Mouse (Mus musculus) stomach, embryonic 14.5 days (tissue): ENCODE results near the gene Plekhm1. TPM values are rescaled to one million over a fixed set of nuclear protein-coding genes. Genes with fewer than 3 reads are reported as not detected.

ENCODE experiments used
- ATAC-seq: fragments of 200-750 bp; cut with Nextera tagmentation; 2 replicates; pipeline ENCODE4 v1.8.0; 2017; ENCODE audit warnings: low read depth, moderate TSS enrichment; ENCODE audit not compliant: insufficient number of reproducible peaks, insufficient read depth, low FRiP score
- H3K27ac ChIP-seq: fragments of 300-500 bp; sonication (generic); 2 replicates; pipeline ENCODE4 v1.5.1; 2014; ENCODE audit warnings: mild to moderate bottlenecking, low read length, moderate library complexity, mixed read lengths
- H3K27me3 ChIP-seq: fragments of 300-500 bp; sonication (generic); 2 replicates; pipeline ENCODE4 v1.6.1; 2014; ENCODE audit warnings: low read length, control low read depth, mixed read lengths; ENCODE audit not compliant: control insufficient read depth, insufficient read depth
- H3K36me3 ChIP-seq: fragments of 300-500 bp; sonication (generic); 2 replicates; pipeline ENCODE4 v1.6.1; 2014; ENCODE audit warnings: mild to moderate bottlenecking, control low read depth, low read length, moderate library complexity, mixed read lengths; ENCODE audit not compliant: control insufficient read depth, insufficient read depth
- H3K4me1 ChIP-seq: fragments of 300-500 bp; sonication (generic); 2 replicates; pipeline ENCODE4 v1.6.1; 2014; ENCODE audit warnings: low read length, control low read depth, mixed read lengths; ENCODE audit not compliant: control insufficient read depth, insufficient read depth
- H3K4me2 ChIP-seq: fragments of 300-500 bp; sonication (generic); replicated peaks from 2 replicates; pipeline ENCODE4 v1.6.1; 2014; ENCODE audit warnings: low read depth, low read length, control low read depth
- H3K4me3 ChIP-seq: fragments of 300-500 bp; sonication (generic); 2 replicates; pipeline ENCODE4 v1.5.1; 2014; ENCODE audit warnings: low read depth, low read length, control low read depth
- H3K9ac ChIP-seq: fragments of 300-500 bp; sonication (generic); replicated peaks from 2 replicates; pipeline ENCODE4 v1.6.1; 2014; ENCODE audit warnings: low read depth, mild to moderate bottlenecking, control low read depth, low read length, moderate library complexity, mixed read lengths
- H3K9me3 ChIP-seq: fragments of 300-500 bp; sonication (generic); 2 replicates; pipeline ENCODE4 v1.6.1; 2016; ENCODE audit warnings: low read depth, low read length, control low read depth; ENCODE audit not compliant: control insufficient read depth
- WGBS: fragments of 180-500 bp; shearing (Covaris S2); extraction: QIAGEN DNeasy Blood & Tissue Kit; methylation state at CpG from one replicate; pipeline ENCODE4 v1.1.7; 2014; 5-methylcytosine and 5-hydroxymethylcytosine counted together
- polyA plus RNA-seq: library from polyadenylated mRNA; unstranded; fragments of >200 nt; fragmentation: Nextera tagmentation; extraction: Ambion mirVana; gene quantifications from 2 replicates; pipeline ENCODE4 v1.2.1, GENCODE M21; 2014

Gene Plekhm1
- polyA plus RNA-seq, 1 experiment from 2014 or later: 7.5 TPM

- Histone ChIP-seq H3K4me1 (0 out of 2 replicates have a peak, but pooled peaks cover 3% of the 10 kb centered on the region), H3K9ac (no peak overlapping the region), H3K27me3 (no peaks in the 10 kb centered on the region), H3K4me3 (no peak overlapping the region), H3K9me3 (no peaks in the 10 kb centered on the region), H3K36me3 (no peaks in the 10 kb centered on the region), H3K4me2 (no peak overlapping the region), H3K27ac (no peak overlapping the region)
- no peak for ATAC-seq
- WGBS: 78% methylated on average over 8 of the region's 8 CpGs
Observed at GRCm38 (mm10) chr11:103320196-103320595, 92.3 kb downstream of the Plekhm1 start.

- Histone ChIP-seq H3K4me1 (0 out of 2 replicates have a peak, but pooled peaks cover 3% of the 10 kb centered on the region), H3K4me3 (no peak overlapping the region), H3K36me3 (no peaks in the 10 kb centered on the region), H3K9me3 (no peaks in the 10 kb centered on the region), H3K9ac (no peak overlapping the region), H3K27me3 (no peaks in the 10 kb centered on the region), H3K27ac (no peak overlapping the region), H3K4me2 (no peak overlapping the region)
- 70% methylated on average over 1 of the region's 1 CpGs for WGBS
- no peak for ATAC-seq
Observed at GRCm38 (mm10) chr11:103318042-103318441, 94.4 kb downstream of the Plekhm1 start.

GRCm38 (mm10) chr11:103315379-103315778 is 97.1 kb downstream of the Plekhm1 start:
- H3K36me3 ChIP-seq: no peaks in the 10 kb centered on the region
- no peak overlapping the region for H3K4me2 ChIP-seq
- no peak overlapping the region for H3K4me3 ChIP-seq
- H3K9me3 ChIP-seq: no peaks in the 10 kb centered on the region
- no peak overlapping the region for H3K27ac ChIP-seq
- no peaks in the 10 kb centered on the region for H3K4me1 ChIP-seq
- ATAC-seq: no peak
- H3K27me3 ChIP-seq: no peaks in the 10 kb centered on the region
- H3K9ac ChIP-seq: no peak overlapping the region
- WGBS: 69% methylated on average over 5 of the region's 5 CpGs

- 64% methylated on average over 10 of the region's 10 CpGs for WGBS
- H3K9ac ChIP-seq: no peak overlapping the region
- H3K27me3 ChIP-seq: no peaks in the 10 kb centered on the region
- H3K4me3 ChIP-seq: no peak overlapping the region
- 0 out of 2 replicates have a peak, but pooled peaks have one; percentile 15 for ATAC-seq
- no peaks in the 10 kb centered on the region for H3K36me3 ChIP-seq
- H3K9me3 ChIP-seq: no peaks in the 10 kb centered on the region
- no peak overlapping the region for H3K4me2 ChIP-seq
- no peaks in the 10 kb centered on the region for H3K4me1 ChIP-seq
- H3K27ac ChIP-seq: no peak overlapping the region
Observed at GRCm38 (mm10) chr11:103314736-103315374, 97.6 kb downstream of the Plekhm1 start.

Other genes starting within 250 kb of the Plekhm1 start
- gene Fmnl1, start 241.6 kb downstream of the Plekhm1 start, polyA plus RNA-seq: 1.7 and 2.3 TPM in 2 replicates
- gene 1700023F06Rik, start 204.1 kb downstream of the Plekhm1 start, polyA plus RNA-seq: 1.5 and 1.8 TPM in 2 replicates
- not detected in 2 replicates for gene Spata32, start 194.3 kb downstream of the Plekhm1 start, polyA plus RNA-seq
- 5.6 and 6.0 TPM in 2 replicates for gene Map3k14, start 145.2 kb downstream of the Plekhm1 start, polyA plus RNA-seq
- gene Arhgap27, start 49.0 kb downstream of the Plekhm1 start, polyA plus RNA-seq: 13.2 and 16.4 TPM in 2 replicates
- not detected in 2 replicates for gene Lrrc37a, start 91.9 kb upstream of the Plekhm1 start, polyA plus RNA-seq
- not detected in 2 replicates for gene Gm884, start 208.5 kb upstream of the Plekhm1 start, polyA plus RNA-seq
- not detected in 2 replicates for gene Lyzl6, start 226.2 kb upstream of the Plekhm1 start, polyA plus RNA-seq
- not detected in 2 replicates for gene Rprml, start 236.9 kb upstream of the Plekhm1 start, polyA plus RNA-seq